Mouse (Mus musculus) myocyte (in vitro differentiated cells): ENCODE results near the gene Adgrl1. TPM values are rescaled to one million over a fixed set of nuclear protein-coding genes. Genes with fewer than 3 reads are reported as not detected.

Experiments
- H3K27me3 ChIP-seq: one replicate; pipeline ENCODE4 v1.6.1; 2011; ENCODE audit not compliant: control insufficient read depth, insufficient read depth, insufficient read length
- H3K36me3 ChIP-seq: one replicate; pipeline ENCODE4 v1.6.1; 2011; ENCODE audit not compliant: control insufficient read depth, insufficient read depth
- H3K4me2 ChIP-seq: one replicate; pipeline ENCODE4 v1.6.1; 2011; ENCODE audit warnings: low read depth, control low read depth
- H3K4me3 ChIP-seq: one replicate; pipeline ENCODE4 v1.5.1; 2011; ENCODE audit warnings: mild to moderate bottlenecking, control low read depth, moderate library complexity
- H3K79me2 ChIP-seq: one replicate; pipeline ENCODE4 v1.6.1; 2011; ENCODE audit not compliant: control insufficient read depth, insufficient read depth
- H3ac ChIP-seq: one replicate; pipeline ENCODE4 v1.6.1; 2011; ENCODE audit not compliant: control insufficient read depth, insufficient read length
- CEBPB ChIP-seq: IDR thresholded peaks from 2 replicates; pipeline ENCODE4 v1.6.1; 2011; ENCODE audit warnings: mild to moderate bottlenecking, moderate library complexity; ENCODE audit not compliant: poor library complexity, insufficient read depth, severe bottlenecking
- E2F4 ChIP-seq: IDR thresholded peaks from one replicate; pipeline ENCODE4 v1.6.1; 2011; ENCODE audit warnings: mild to moderate bottlenecking, control low read depth, moderate library complexity; ENCODE audit not compliant: insufficient read depth
- MAX ChIP-seq: IDR thresholded peaks from one replicate; pipeline ENCODE4 v1.6.1; 2011; ENCODE audit warnings: low read depth, mild to moderate bottlenecking, control low read depth
- MYOD1 ChIP-seq, 3 experiments: IDR thresholded peaks; one replicate each; pipeline ENCODE4 v1.6.1; 2011; ENCODE audit warnings: control low read depth in 2 of 3, low read depth in 2 of 3, mild to moderate bottlenecking in 2 of 3, moderate library complexity in 1 of 3; ENCODE audit not compliant: insufficient read length in 2 of 3, control insufficient read depth in 1 of 3
- MYOG ChIP-seq, 3 experiments: IDR thresholded peaks; one replicate each; pipeline ENCODE4 v1.6.1; 2011; ENCODE audit warnings: control low read depth in 2 of 3, low read depth in 2 of 3, mild to moderate bottlenecking in 2 of 3; ENCODE audit not compliant: insufficient read length in 2 of 3, control insufficient read depth in 1 of 3, insufficient read depth in 1 of 3
- POLR2A ChIP-seq: IDR thresholded peaks from one replicate; pipeline ENCODE4 v1.6.1; 2011; ENCODE audit warnings: low read depth, mild to moderate bottlenecking, control low read depth, moderate library complexity; ENCODE audit not compliant: insufficient read length
- POLR2AphosphoS2 ChIP-seq: IDR thresholded peaks from one replicate; pipeline ENCODE4 v1.6.1; 2011; ENCODE audit warnings: low read depth, control low read depth; ENCODE audit not compliant: insufficient read length
- REST ChIP-seq: IDR thresholded peaks from one replicate; pipeline ENCODE4 v1.6.1; 2011; ENCODE audit warnings: mild to moderate bottlenecking, control low read depth, moderate library complexity; ENCODE audit not compliant: insufficient read depth, insufficient read length
- SRF ChIP-seq: IDR thresholded peaks from one replicate; pipeline ENCODE4 v1.6.1; 2011; ENCODE audit warnings: low read depth; ENCODE audit not compliant: control insufficient read depth, insufficient read length
- TCF12 ChIP-seq: IDR thresholded peaks from one replicate; pipeline ENCODE4 v1.6.1; 2011; ENCODE audit warnings: mild to moderate bottlenecking, control low read depth; ENCODE audit not compliant: poor library complexity, insufficient read depth, severe bottlenecking
- TCF3 ChIP-seq: IDR thresholded peaks from one replicate; pipeline ENCODE4 v1.6.1; 2011; ENCODE audit warnings: low read depth, control low read depth; ENCODE audit not compliant: insufficient read length
- USF1 ChIP-seq: IDR thresholded peaks from one replicate; pipeline ENCODE4 v1.6.1; 2011; ENCODE audit warnings: low read depth, mild to moderate bottlenecking, control low read depth, moderate library complexity
- polyA plus RNA-seq: library from polyadenylated mRNA; unstranded; fragments of >200 nt; fragmentation: generic; extraction: Trizol; gene quantifications from one replicate; pipeline ENCODE4 v1.2.1, GENCODE M21; 2012; ENCODE audit warnings: missing spikeins

Gene Adgrl1
- 11.5 TPM for polyA plus RNA-seq

GRCm38 (mm10) chr8:83899363-83900252 is at the start of gene Adgrl1:
Adgrl1 (plus strand) TSS chr8:83900105.
- Histone ChIP-seq H3K4me3 (peak within 1 kb of the TSS; percentile 23), H3ac (peak within 1 kb of the TSS; percentile 91), H3K4me2 (peak within 1 kb of the TSS; percentile 86), H3K36me3 (no peaks in the 10 kb centered on the region), H3K27me3 (peaks cover 5% of the 10 kb centered on the region), H3K79me2 (no peaks in the 10 kb centered on the region)
- TF ChIP-seq USF1 (no peak), POLR2A (peak; percentile 85), MYOD1 (IDR thresholded peaks at IDR 0.05; ENCODE audit: control insufficient read depth in 1 of 3, insufficient read length in 2 of 3, low read depth in 2 of 3) (peak in 1 of 3 experiments; percentile 36), POLR2AphosphoS2 (peak; percentile 69)

GRCm38 (mm10) chr8:83852329-83852728 is 47.6 kb upstream of the Adgrl1 start:
- H3K27me3 ChIP-seq, result no peaks in the 10 kb centered on the region
- no peak overlapping the region for H3K4me3 ChIP-seq
- no peaks in the 10 kb centered on the region for H3K36me3 ChIP-seq
- no peaks in the 10 kb centered on the region for H3K79me2 ChIP-seq
- H3K4me2 ChIP-seq, result no peak overlapping the region
- H3ac ChIP-seq, result no peak overlapping the region
- TF ChIP-seq E2F4 (no peak), REST (no peak), MYOG (IDR thresholded peaks at IDR 0.05; ENCODE audit: control insufficient read depth in 1 of 3, insufficient read depth in 1 of 3, insufficient read length in 2 of 3, low read depth in 2 of 3) (peak in 1 of 3 experiments; percentile 5), POLR2AphosphoS2 (no peak)

GRCm38 (mm10) chr8:83853323-83854050 is 46.4 kb upstream of the Adgrl1 start:
- TF ChIP-seq POLR2A (no peak), POLR2AphosphoS2 (no peak), MYOG (IDR thresholded peaks at IDR 0.05; ENCODE audit: control insufficient read depth in 1 of 3, insufficient read depth in 1 of 3, insufficient read length in 2 of 3, low read depth in 2 of 3) (no peak), REST (no peak), TCF12 (no peak), E2F4 (no peak), MYOD1 (IDR thresholded peaks at IDR 0.05; ENCODE audit: control insufficient read depth in 1 of 3, insufficient read length in 2 of 3, low read depth in 2 of 3) (no peak), USF1 (no peak), TCF3 (no peak), SRF (no peak), CEBPB (no peak), MAX (no peak)
- H3ac ChIP-seq, result no peak overlapping the region
- no peak overlapping the region for H3K4me2 ChIP-seq
- no peaks in the 10 kb centered on the region for H3K79me2 ChIP-seq
- no peak overlapping the region for H3K4me3 ChIP-seq
- H3K36me3 ChIP-seq, result no peaks in the 10 kb centered on the region
- no peaks in the 10 kb centered on the region for H3K27me3 ChIP-seq

- Histone ChIP-seq H3K36me3 (no peaks in the 10 kb centered on the region), H3K79me2 (no peaks in the 10 kb centered on the region), H3K27me3 (no peaks in the 10 kb centered on the region), H3K4me2 (no peak overlapping the region), H3ac (no peak overlapping the region), H3K4me3 (no peak overlapping the region)
- TF ChIP-seq MYOG (IDR thresholded peaks at IDR 0.05; ENCODE audit: control insufficient read depth in 1 of 3, insufficient read depth in 1 of 3, insufficient read length in 2 of 3, low read depth in 2 of 3) (no peak), SRF (peak; percentile 99)
Observed at GRCm38 (mm10) chr8:83856486-83857065, 43.3 kb upstream of the Adgrl1 start.

GRCm38 (mm10) chr8:83862439-83863268 is 37.3 kb upstream of the Adgrl1 start:
- Histone ChIP-seq H3K79me2 (no peaks in the 10 kb centered on the region), H3K36me3 (no peaks in the 10 kb centered on the region), H3K4me2 (no peak overlapping the region), H3K27me3 (no peaks in the 10 kb centered on the region), H3K4me3 (no peak overlapping the region), H3ac (no peak overlapping the region)
- TF ChIP-seq POLR2A (no peak), MAX (no peak), MYOD1 (IDR thresholded peaks at IDR 0.05; ENCODE audit: control insufficient read depth in 1 of 3, insufficient read length in 2 of 3, low read depth in 2 of 3) (no peak)
